In the genomic region with DNA sequence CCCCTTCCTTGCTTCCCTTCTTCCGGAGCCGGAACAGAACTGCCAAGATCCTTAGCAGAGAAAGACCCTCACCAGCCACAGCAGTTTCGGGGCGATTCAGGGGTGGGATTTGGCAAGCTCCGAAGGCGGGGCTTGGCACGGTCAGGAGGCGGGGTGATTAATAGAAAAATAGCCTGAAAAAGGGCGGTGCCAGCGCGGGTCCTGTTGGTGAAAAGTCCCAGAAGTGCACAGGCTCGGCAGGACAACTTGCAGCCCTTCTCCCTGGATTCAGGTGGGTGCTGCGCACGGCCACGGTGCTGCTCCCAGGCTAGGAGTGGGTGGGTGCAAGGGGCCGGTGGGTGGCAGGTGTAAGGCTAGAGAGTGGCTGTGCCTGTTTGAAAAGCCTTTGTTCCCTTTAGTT, we compare ENCODE assay signal across 8 mouse cellular contexts. TPM values are rescaled to one million over a fixed set of nuclear protein-coding genes. Genes with fewer than 3 reads are reported as not detected.
A peak's percentile ranks its signal among the peaks of the same experiment; 100 is the strongest.
DNase-seq lines count a peak whose midpoint lies in the region; ATAC-seq and TF ChIP-seq lines count a peak whose summit lies in the region.

No protein-coding gene starts in this region.

- no peak for DNase-seq in Patski (ENCODE audit: low read depth, low spot score)
- peak; percentile 71 for DNase-seq in lung, adult 2 months
- DNase-seq in thymus, postnatal 25 days, result no peak
- DNase-seq in left cerebral cortex, postnatal 36 days (ENCODE audit: low spot score in 2 of 2), result no peak

- ATAC-seq in Patski, result peak; percentile 73
- ATAC-seq in granulocyte monocyte progenitor cell, adult 5-6 weeks (replicated peaks; ENCODE audit: poor library complexity, severe bottlenecking), result peak; percentile 68
- peak; percentile 76 for ATAC-seq in intestine, postnatal 0 days
- ATAC-seq in neural tube, embryonic 14.5 days (ENCODE audit: low read depth), result peak; percentile 80

- POLR2A ChIA-PET in Patski (lab: Charles Lee), result no interaction called here

- 0% methylated on average over 16 of the region's 16 CpGs for WGBS in intestine, postnatal 0 days
- under 1% methylated on average over 16 of the region's 16 CpGs for WGBS in lung, adult 2 months
- under 1% methylated on average over 16 of the region's 16 CpGs for WGBS in neural tube, embryonic 14.5 days

- peak overlapping the region; percentile 64 for H3K9ac ChIP-seq in intestine, postnatal 0 days (ENCODE audit: low read depth, low read length)
- H3K9ac ChIP-seq in neural tube, embryonic 14.5 days (replicated peaks; ENCODE audit: low read depth, low read length), result peak overlapping the region; percentile 29; the same call in 1 of the 2 replicates

- CTCF ChIA-PET in Patski (lab: Charles Lee), result interaction anchor here (1.8 kb wide), 1 partner anchor 14 kb away, joined by 3 read pairs; no protein-coding TSS in a partner anchor

- intact Hi-C loops in left cerebral cortex, postnatal 36 days (cut with DNase I), result no loop called here

- H3K9me3 ChIP-seq in intestine, postnatal 0 days (ENCODE audit: control insufficient read depth), result no peaks in the 10 kb centered on the region
- H3K9me3 ChIP-seq in neural tube, embryonic 14.5 days (ENCODE audit: control insufficient read depth, low read length), result no peaks in the 10 kb centered on the region

- peak overlapping the region; percentile 37 for H3K4me3 ChIP-seq in cortical plate, adult 2 months (ENCODE audit: insufficient read depth, low read length)
- H3K4me3 ChIP-seq in intestine, postnatal 0 days (ENCODE audit: low read depth, low read length), result peak overlapping the region; percentile 61
- H3K4me3 ChIP-seq in lung, adult 2 months (replicated peaks; ENCODE audit: extremely low read depth, low read depth, low read length), result peak overlapping the region; percentile 92
- peak overlapping the region; percentile 32 for H3K4me3 ChIP-seq in neural tube, embryonic 14.5 days (ENCODE audit: low read depth, low read length)

- no peaks in the 10 kb centered on the region for H3K36me3 ChIP-seq in intestine, postnatal 0 days (ENCODE audit: control insufficient read depth, insufficient read depth)
- H3K36me3 ChIP-seq in neural tube, embryonic 14.5 days (ENCODE audit: control insufficient read depth, insufficient read depth, low read length), result no peaks in the 10 kb centered on the region

- no peaks in the 10 kb centered on the region for H3K4me1 ChIP-seq in cortical plate, adult 2 months (ENCODE audit: control insufficient read depth, insufficient read depth, low read length)
- H3K4me1 ChIP-seq in intestine, postnatal 0 days (replicated peaks; ENCODE audit: control insufficient read depth, insufficient read depth, low read length), result 0 out of 2 replicates have a peak, but pooled peaks cover 8% of the 10 kb centered on the region
- H3K4me1 ChIP-seq in lung, adult 2 months (ENCODE audit: control insufficient read depth, insufficient read depth, low read length), result peaks cover 5% of the 10 kb centered on the region; the same call in 1 of the 2 replicates
- H3K4me1 ChIP-seq in neural tube, embryonic 14.5 days (ENCODE audit: control insufficient read depth, insufficient read depth, low read length), result no peaks in the 10 kb centered on the region

- TF ChIP-seq POLR2A in cortical plate, adult 2 months (IDR thresholded peaks at IDR 0.05; ENCODE audit: extremely low read depth, insufficient read depth, low read length), result no peak
- TF ChIP-seq POLR2A in lung, adult 2 months (IDR thresholded peaks at IDR 0.05; ENCODE audit: borderline replicate concordance, extremely low read depth, low read depth, low read length), result peak; percentile 85; the same call in 1 of the 2 replicates

- TF ChIP-seq CTCF in Patski (IDR thresholded peaks at IDR 0.05), result no peak
- TF ChIP-seq CTCF in cortical plate, adult 2 months (IDR thresholded peaks at IDR 0.05; ENCODE audit: extremely low read depth, insufficient read depth, low read length), result no peak
- TF ChIP-seq CTCF in intestine, postnatal 0 days (IDR thresholded peaks at IDR 0.05; ENCODE audit: low read depth), result no peak
- no peak for TF ChIP-seq CTCF in lung, adult 2 months (IDR thresholded peaks at IDR 0.05; ENCODE audit: insufficient read depth, low read length)

- in situ Hi-C loops in Patski (cut with MboI; ENCODE audit: low pct_unique_long_range_greater_than_20kb), result no loop called here

- peaks cover 18% of the 10 kb centered on the region for H3K27me3 ChIP-seq in Patski
- H3K27me3 ChIP-seq in intestine, postnatal 0 days (replicated peaks; ENCODE audit: control insufficient read depth, insufficient read depth, low read length), result no peaks in the 10 kb centered on the region
- no peaks in the 10 kb centered on the region for H3K27me3 ChIP-seq in neural tube, embryonic 14.5 days (ENCODE audit: control insufficient read depth, insufficient read depth, low read length)

- peak overlapping the region; percentile 79 for H3K4me2 ChIP-seq in intestine, postnatal 0 days (replicated peaks; ENCODE audit: low read depth)
- H3K4me2 ChIP-seq in neural tube, embryonic 14.5 days (ENCODE audit: low read depth, low read length), result peak overlapping the region; percentile 58

- H3K27ac ChIP-seq in cortical plate, adult 2 months (ENCODE audit: insufficient read depth, low read length), result no peak overlapping the region
- peak overlapping the region; percentile 89 for H3K27ac ChIP-seq in intestine, postnatal 0 days (ENCODE audit: low read depth, low read length)
- H3K27ac ChIP-seq in neural tube, embryonic 14.5 days (ENCODE audit: low read depth, low read length), result peak overlapping the region; percentile 6; the same call in 1 of the 2 replicates

RNA-seq across cellular contexts. Expression of a gene that starts 0.2 kb away (rescaled TPM):
- 126 TPM for polyA plus RNA-seq in Patski (2021)
- polyA plus RNA-seq in cortical plate, adult 2 months (2012; rRNA removed), result 24.5 and 27.6 TPM in 2 replicates
- 133 and 160 TPM in 2 replicates for total RNA-seq in granulocyte monocyte progenitor cell, adult 5-6 weeks (2014; fragmentation: Nextera tagmentation)
- 93.7 and 185 TPM in 2 replicates for total RNA-seq in granulocyte monocyte progenitor cell, adult 5-6 weeks (2017)
- polyA plus RNA-seq in intestine, postnatal 0 days (2015; fragmentation: Nextera tagmentation; extraction: Ambion mirVana), result 781 and 782 TPM in 2 replicates
- 503 and 579 TPM in 2 replicates for polyA plus RNA-seq in lung, adult 2 months (2012; rRNA removed)
- polyA plus RNA-seq in neural tube, embryonic 14.5 days (2014; fragmentation: Nextera tagmentation; extraction: Ambion mirVana), result 109 and 117 TPM in 2 replicates
- 10 to 100 TPM in 1 of 2 experiments, 1 to 10 TPM in 1; 9.2 to 10.8 TPM for total RNA-seq in left cerebral cortex, postnatal 36 days (2021)

Comparison
In these comparisons a context has a peak if more than half of its experiments do, and no peak if none do; other contexts are left out.
1. H3K4me3 ChIP-seq: peak in every context shown above with its lines; median percentile 92 in lung, adult 2 months; 61 in intestine, postnatal 0 days; 37 in cortical plate, adult 2 months; 32 in neural tube, embryonic 14.5 days.